Mouse (Mus musculus) forebrain, embryonic 12.5 days (tissue): ENCODE measurements at regions not wholly inside any gene's neighbourhood (a gene's known extent, or its start where the extent isn't known, plus 50 kb on each side); places are given as distances from the start of the nearest gene placed in this dataset.

Experiments
- ATAC-seq: fragments of 200-750 bp; cut with Nextera tagmentation; 2 replicates; pipeline ENCODE4 v1.8.0; 2017; ENCODE audit warnings: moderate TSS enrichment; ENCODE audit not compliant: low FRiP score
- H3K27ac ChIP-seq: fragments of 300-500 bp; sonication (generic); 2 replicates; pipeline ENCODE4 v1.5.1; 2016; ENCODE audit warnings: mild to moderate bottlenecking
- H3K27me3 ChIP-seq: fragments of 300-500 bp; sonication (generic); 2 replicates; pipeline ENCODE4 v1.6.1; 2016; ENCODE audit warnings: mild to moderate bottlenecking
- H3K36me3 ChIP-seq: fragments of 300-500 bp; sonication (generic); replicated peaks from 2 replicates; pipeline ENCODE4 v1.6.1; 2016; ENCODE audit warnings: mild to moderate bottlenecking
- H3K4me1 ChIP-seq: fragments of 300-500 bp; sonication (generic); 2 replicates; pipeline ENCODE4 v1.6.1; 2016
- H3K4me2 ChIP-seq: fragments of 300-500 bp; sonication (generic); 2 replicates; pipeline ENCODE4 v1.6.1; 2016; ENCODE audit warnings: mild to moderate bottlenecking, moderate library complexity
- H3K4me3 ChIP-seq: fragments of 300-500 bp; sonication (generic); replicated peaks from 2 replicates; pipeline ENCODE4 v1.5.1; 2016; ENCODE audit warnings: mild to moderate bottlenecking
- H3K9ac ChIP-seq: fragments of 300-500 bp; sonication (generic); 2 replicates; pipeline ENCODE4 v1.6.1; 2016; ENCODE audit warnings: mild to moderate bottlenecking
- H3K9me3 ChIP-seq: fragments of 300-500 bp; sonication (generic); 2 replicates; pipeline ENCODE4 v1.6.1; 2016
- WGBS: fragments of 180-500 bp; shearing (Covaris S2); methylation state at CpG from one replicate; pipeline ENCODE4 v1.1.7; 2016; 5-methylcytosine and 5-hydroxymethylcytosine counted together

GRCm38 (mm10) chr16:23669651-23670050 is 149.0 kb upstream of the Masp1 start:
- Histone ChIP-seq H3K27ac (no peak overlapping the region), H3K4me2 (no peak overlapping the region), H3K9me3 (no peaks in the 10 kb centered on the region), H3K36me3 (no peaks in the 10 kb centered on the region), H3K4me1 (no peaks in the 10 kb centered on the region), H3K4me3 (no peak overlapping the region), H3K27me3 (no peaks in the 10 kb centered on the region), H3K9ac (no peak overlapping the region)
- no peak for ATAC-seq
- WGBS, result 87% methylated on average over 4 of the region's 4 CpGs
